17 mouse cellular contexts compared by ENCODE assay signal in the genomic region with DNA sequence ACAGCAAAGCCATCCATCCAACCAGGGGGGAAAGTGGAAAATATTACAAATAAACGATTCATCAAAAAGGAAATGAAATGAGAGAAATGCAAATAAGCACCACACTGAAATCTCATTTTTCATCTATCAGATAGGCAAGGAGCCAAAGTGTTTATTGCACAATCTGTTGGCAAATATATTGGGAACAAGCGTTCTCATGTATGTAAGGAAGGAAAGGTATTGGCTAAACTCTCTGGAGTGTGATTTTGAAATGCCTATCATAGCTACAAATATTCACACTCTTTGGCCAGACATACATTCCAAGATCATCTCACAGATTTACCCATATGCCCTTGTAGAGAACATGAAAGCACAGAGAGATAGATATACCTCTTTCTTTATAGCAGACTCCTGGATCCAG.
A peak's percentile ranks its signal among the peaks of the same experiment; 100 is the strongest.
DNase-seq lines count a peak whose midpoint lies in the region; ATAC-seq and TF ChIP-seq lines count a peak whose summit lies in the region.
"Had no signal": no experiment of that assay in that cellular context is flagged by ENCODE, and none has a peak within 500 bp of the region (broad histone marks: within the 10 kb centered on the region; RNA-seq: fewer than 3 reads in every experiment).

No protein-coding gene starts in this region.

- H3K9ac ChIP-seq in forebrain, postnatal 0 days, result no peak overlapping the region
- no peak overlapping the region for H3K9ac ChIP-seq in forebrain, embryonic 15.5 days (replicated peaks)
- H3K9ac ChIP-seq: heart, embryonic 13.5 days; hindbrain, embryonic 14.5 days; kidney, embryonic 15.5 days had no signal

- DNase-seq in forebrain, postnatal 0 days, result peak; percentile 24
- peak; percentile 65 for DNase-seq in 416B (ENCODE audit: low read depth)
- peak; percentile 44 for DNase-seq in brain, embryonic 14.5 days (ENCODE audit: low read depth)
- DNase-seq in lung, postnatal 10 days, result peak; percentile 25
- no peak for DNase-seq in kidney, postnatal 25 days
- DNase-seq in thymus, postnatal 10 days (ENCODE audit: low spot score in 2 of 2), result no peak
- DNase-seq: adrenal gland, adult 2 months; B cell, adult 2 months; cerebellum, adult 11 months; cerebellum, postnatal 14 days; heart, adult 18-20 months; right cerebral cortex, postnatal 25 days; thymus, adult 18-20 months had no signal

- no peaks in the 10 kb centered on the region for H3K9me3 ChIP-seq in forebrain, postnatal 0 days (ENCODE audit: low read length)
- no peaks in the 10 kb centered on the region for H3K9me3 ChIP-seq in forebrain, embryonic 15.5 days
- H3K9me3 ChIP-seq: heart, embryonic 13.5 days; kidney, embryonic 15.5 days had no signal

- WGBS in forebrain, postnatal 0 days, result 61% methylated on average over 2 of the region's 2 CpGs
- 72% methylated on average over 2 of the region's 2 CpGs for WGBS in forebrain, embryonic 15.5 days

- no peak overlapping the region for H3K27ac ChIP-seq in forebrain, postnatal 0 days (ENCODE audit: low read depth, low read length)
- no peak overlapping the region for H3K27ac ChIP-seq in forebrain, embryonic 15.5 days (replicated peaks)
- H3K27ac ChIP-seq: heart, embryonic 13.5 days; hindbrain, embryonic 14.5 days; kidney, embryonic 15.5 days had no signal

- peak; percentile 42; the same call in 1 of the 2 replicates for ATAC-seq in forebrain, postnatal 0 days
- ATAC-seq in forebrain, embryonic 15.5 days (replicated peaks), result no peak

- TF ChIP-seq CTCF in forebrain, postnatal 0 days (IDR thresholded peaks at IDR 0.05; ENCODE audit: low read depth), result no peak
- TF ChIP-seq CTCF in brain, embryonic 14.5 days (IDR thresholded peaks at IDR 0.05; ENCODE audit: borderline replicate concordance, extremely low read depth, insufficient read depth, insufficient read length), result no peak

- TF ChIP-seq POLR2A in brain, embryonic 14.5 days (IDR thresholded peaks at IDR 0.05; ENCODE audit: borderline replicate concordance, extremely low read depth, insufficient read depth, insufficient read length, poor library complexity, severe bottlenecking), result no peak

- no peaks in the 10 kb centered on the region for H3K36me3 ChIP-seq in forebrain, postnatal 0 days (ENCODE audit: insufficient read depth)
- no peaks in the 10 kb centered on the region for H3K36me3 ChIP-seq in forebrain, embryonic 15.5 days
- H3K36me3 ChIP-seq: heart, embryonic 13.5 days; kidney, embryonic 15.5 days had no signal

- no peaks in the 10 kb centered on the region for H3K27me3 ChIP-seq in forebrain, postnatal 0 days (ENCODE audit: insufficient read depth, low read length)
- no peaks in the 10 kb centered on the region for H3K27me3 ChIP-seq in forebrain, embryonic 15.5 days
- H3K27me3 ChIP-seq: heart, embryonic 13.5 days; kidney, embryonic 15.5 days had no signal

- peaks cover 7% of the 10 kb centered on the region; the same call in 1 of the 2 replicates for H3K4me1 ChIP-seq in forebrain, postnatal 0 days (ENCODE audit: insufficient read depth)
- no peaks in the 10 kb centered on the region for H3K4me1 ChIP-seq in forebrain, embryonic 15.5 days

- no peak overlapping the region for H3K4me2 ChIP-seq in forebrain, postnatal 0 days (ENCODE audit: low read depth)
- H3K4me2 ChIP-seq in forebrain, embryonic 15.5 days (replicated peaks), result no peak overlapping the region
- H3K4me2 ChIP-seq: heart, embryonic 13.5 days; hindbrain, embryonic 14.5 days; kidney, embryonic 15.5 days had no signal

- H3K4me3 ChIP-seq in forebrain, postnatal 0 days (ENCODE audit: low read depth, low read length), result no peak overlapping the region
- no peak overlapping the region for H3K4me3 ChIP-seq in forebrain, embryonic 15.5 days
- H3K4me3 ChIP-seq: heart, embryonic 13.5 days; kidney, embryonic 15.5 days had no signal

Comparison
In these comparisons a context has a peak if more than half of its experiments do, and no peak if none do; other contexts are left out.
1. DNase-seq: peak in forebrain, postnatal 0 days (single experiment), 416B (single experiment), brain, embryonic 14.5 days (single experiment) and lung, postnatal 10 days (single experiment); none in kidney, postnatal 25 days (0 of 2) and thymus, postnatal 10 days (0 of 2).